Mouse (Mus musculus): ENCODE results near the gene Tgif2lx1. TPM values are rescaled to one million over a fixed set of nuclear protein-coding genes. Genes with fewer than 3 reads are reported as not detected.
"Not testable (repeated sequence)": the region's sequence is repeated elsewhere in the genome, so short reads cannot be mapped to it uniquely, and the experiment has no call there.

Gene Tgif2lx1
- not detected in 2 replicates for polyA plus RNA-seq (2012; rRNA removed)

- H3K36me3 ChIP-seq (ENCODE audit: control insufficient read depth, insufficient read depth, low read length); H3K27ac ChIP-seq (ENCODE audit: control insufficient read depth, insufficient read depth, low read length); H3K27me3 ChIP-seq (ENCODE audit: control insufficient read depth, insufficient read depth, low read length); DNase-seq; H3K4me3 ChIP-seq (ENCODE audit: control insufficient read depth, insufficient read depth, low read length); H3K4me1 ChIP-seq (replicated peaks; ENCODE audit: control insufficient read depth, insufficient read depth, low read length): not testable (repeated sequence)
- no CpG with 5 or more reads among the region's 5 CpGs for WGBS
Observed at GRCm38 (mm10) chrX:118480637-118481036, at the start of gene Tgif2lx1. Gene Tgif2lx1, minus strand, starts transcription at chrX:118480737.

Other genes with a start within 250 kb of the Tgif2lx1 start
- not detected in 2 replicates for gene Tgif2lx2, start 53.5 kb downstream of the Tgif2lx1 start, polyA plus RNA-seq (2012; rRNA removed)